Mouse (Mus musculus) monocyte, adult 5-6 weeks (primary cell): ENCODE measurements around the gene Gm10306. TPM values are rescaled to one million over a fixed set of nuclear protein-coding genes. Genes with fewer than 3 reads are reported as not detected.
A peak's percentile ranks its signal among the peaks of the same experiment; 100 is the strongest.

Experiments used
- ATAC-seq: fragments of 153-309, 156-312 bp; replicated peaks from 2 replicates; pipeline ENCODE4 v1.8.0; 2017; ENCODE audit warnings: mild to moderate bottlenecking; ENCODE audit not compliant: low TSS enrichment, insufficient number of reproducible peaks, severe bottlenecking, poor library complexity, low FRiP score
- total RNA-seq: library from RNA; stranded (forward); fragments of 200-1000, 200-491, 200-594 nt; gene quantifications from 3 replicates; pipeline ENCODE4 v1.2.3, GENCODE M21; 2017

Gm10306 gene
- not detected in 3 replicates for total RNA-seq

GRCm38 (mm10) chr4:94556265-94557054 lies at the start of gene Gm10306, which contains the start of gene Caap1:
Gene Gm10306 (plus strand): TSS chr4:94556546.
Gene Caap1 (minus strand): TSS chr4:94556796.
- peak; percentile 99 for ATAC-seq

- ATAC-seq, result no peak
Observed at GRCm38 (mm10) chr4:94515366-94515765, 41.0 kb upstream of the Gm10306 start.

GRCm38 (mm10) chr4:94517631-94518030 lies 38.7 kb upstream of the Gm10306 start:
- no peak for ATAC-seq

- ATAC-seq, result no peak
Observed at GRCm38 (mm10) chr4:94523321-94523720, 33.0 kb upstream of the Gm10306 start.

- ATAC-seq, result no peak
Observed at GRCm38 (mm10) chr4:94529448-94529847, 26.9 kb upstream of the Gm10306 start.

- ATAC-seq, result no peak
Observed at GRCm38 (mm10) chr4:94533205-94533604, 23.1 kb upstream of the Gm10306 start.

GRCm38 (mm10) chr4:94543041-94543440 lies 13.3 kb upstream of the Gm10306 start:
- ATAC-seq, result no peak

GRCm38 (mm10) chr4:94544321-94544720 lies 12.0 kb upstream of the Gm10306 start:
- ATAC-seq, result no peak

- ATAC-seq, result no peak
Observed at GRCm38 (mm10) chr4:94554955-94555494, 1.3 kb upstream of the Gm10306 start.

GRCm38 (mm10) chr4:94557145-94557544 lies 799 bp downstream of the Gm10306 start:
- ATAC-seq, result no peak

GRCm38 (mm10) chr4:94559266-94559665 lies 2.9 kb downstream of the Gm10306 start:
- ATAC-seq, result no peak

- ATAC-seq, result no peak
Observed at GRCm38 (mm10) chr4:94560316-94560715, 4.0 kb downstream of the Gm10306 start.

GRCm38 (mm10) chr4:94561954-94562648 lies 5.8 kb downstream of the Gm10306 start:
- no peak for ATAC-seq

- no peak for ATAC-seq
Observed at GRCm38 (mm10) chr4:94564297-94564696, 8.0 kb downstream of the Gm10306 start.

GRCm38 (mm10) chr4:94572677-94573076 lies 16.3 kb downstream of the Gm10306 start:
- ATAC-seq, result no peak

GRCm38 (mm10) chr4:94591765-94592381 lies 35.5 kb downstream of the Gm10306 start:
- no peak for ATAC-seq

- no peak for ATAC-seq
Observed at GRCm38 (mm10) chr4:94592709-94593108, 36.4 kb downstream of the Gm10306 start.

- no peak for ATAC-seq
Observed at GRCm38 (mm10) chr4:94601395-94601794, 45.0 kb downstream of the Gm10306 start.

GRCm38 (mm10) chr4:94602496-94603030 lies 46.2 kb downstream of the Gm10306 start:
- peak; percentile 53 for ATAC-seq
